Mouse (Mus musculus) thymus, postnatal 10 days (tissue): ENCODE data around the gene Dclk1.

Experiments
- DNase-seq, 2 experiments: peaks; one replicate each; pipeline ENCODE4 v3.0.0; 2021; ENCODE audit warnings: low spot score in 2 of 2

Gene Dclk1

GRCm38 (mm10) chr3:55587972-55588946 is 346.1 kb downstream of the Dclk1 start:
- DNase-seq: no peak
